Mouse (Mus musculus): ENCODE data around the gene Car6.

The Car6 gene

GRCm38 (mm10) chr4:150201232-150201631 is at the start of gene Car6:
Car6 (minus strand) TSS chr4:150201332.
- no peak for DNase-seq (ENCODE audit: low spot score)

GRCm38 (mm10) chr4:150249731-150250270 is 48.7 kb upstream of the Car6 start:
- no peak for DNase-seq (ENCODE audit: low spot score)

GRCm38 (mm10) chr4:150248917-150249316 is 47.8 kb upstream of the Car6 start:
- no peak for DNase-seq (ENCODE audit: low spot score)

GRCm38 (mm10) chr4:150248009-150248408 is 46.9 kb upstream of the Car6 start:
- no peak for DNase-seq (ENCODE audit: low spot score)

GRCm38 (mm10) chr4:150245876-150246275 is 44.7 kb upstream of the Car6 start:
- no peak for DNase-seq (ENCODE audit: low spot score)

- DNase-seq (ENCODE audit: low spot score) = no peak
Observed at GRCm38 (mm10) chr4:150242745-150243144, 41.6 kb upstream of the Car6 start.

- DNase-seq (ENCODE audit: low spot score) = no peak
Observed at GRCm38 (mm10) chr4:150241708-150242107, 40.6 kb upstream of the Car6 start.

GRCm38 (mm10) chr4:150240381-150240886 is 39.3 kb upstream of the Car6 start:
- DNase-seq (ENCODE audit: low spot score) = no peak

- DNase-seq (ENCODE audit: low spot score) = peak; percentile 74
Observed at GRCm38 (mm10) chr4:150239951-150240368, 38.8 kb upstream of the Car6 start.

GRCm38 (mm10) chr4:150239503-150239902 is 38.4 kb upstream of the Car6 start:
- no peak for DNase-seq (ENCODE audit: low spot score)

- DNase-seq (ENCODE audit: low spot score) = no peak
Observed at GRCm38 (mm10) chr4:150239087-150239480, 38.0 kb upstream of the Car6 start.

GRCm38 (mm10) chr4:150238433-150239086 is 37.4 kb upstream of the Car6 start:
- no peak for DNase-seq (ENCODE audit: low spot score)

GRCm38 (mm10) chr4:150237636-150238361 is 36.7 kb upstream of the Car6 start:
- DNase-seq (ENCODE audit: low spot score) = no peak

GRCm38 (mm10) chr4:150236521-150237481 is 35.7 kb upstream of the Car6 start, which contains the start of gene Eno1:
Eno1 (plus strand) TSS chr4:150236721.
- peak; percentile 97 for DNase-seq (ENCODE audit: low spot score)

- no peak for DNase-seq (ENCODE audit: low spot score)
Observed at GRCm38 (mm10) chr4:150236031-150236430, 34.9 kb upstream of the Car6 start.

- DNase-seq (ENCODE audit: low spot score) = no peak
Observed at GRCm38 (mm10) chr4:150235585-150235984, 34.5 kb upstream of the Car6 start.

GRCm38 (mm10) chr4:150234599-150235327 is 33.6 kb upstream of the Car6 start:
- no peak for DNase-seq (ENCODE audit: low spot score)

GRCm38 (mm10) chr4:150231871-150232270 is 30.7 kb upstream of the Car6 start:
- no peak for DNase-seq (ENCODE audit: low spot score)

- no peak for DNase-seq (ENCODE audit: low spot score)
Observed at GRCm38 (mm10) chr4:150230460-150231407, 29.6 kb upstream of the Car6 start.

All from ovary, postnatal 14 days (tissue).